Mouse (Mus musculus) embryo, embryonic 9.5 days (tissue): ENCODE data around the gene Atp6v0b.

Source experiments
- DNase-seq: peaks from one replicate; pipeline ENCODE4 v3.0.0-alpha.2; 2017; ENCODE audit errors: extremely low spot score

Atp6v0b gene

DNA sequence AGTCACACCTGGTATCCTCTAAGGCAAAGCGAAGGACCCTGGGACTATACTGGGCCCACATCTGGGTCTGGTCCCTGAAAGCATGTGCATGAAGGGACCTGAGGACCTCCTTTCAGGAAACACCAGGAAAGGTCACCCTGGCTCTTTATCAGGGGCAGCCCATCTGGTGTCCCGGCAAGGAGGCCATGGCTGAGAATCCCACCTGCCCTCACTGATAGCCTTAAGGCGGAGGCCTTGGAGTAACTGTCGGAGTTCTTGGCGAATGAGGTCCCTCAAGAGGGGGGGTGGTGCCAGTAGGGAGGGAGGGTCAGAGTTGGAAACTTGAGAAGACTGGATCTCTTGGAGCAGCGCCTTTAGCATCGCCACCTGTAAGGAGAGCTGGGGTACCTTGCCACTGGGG lies 15.3 kb downstream of the Atp6v0b start:
- DNase-seq, result peak; percentile 11

DNA sequence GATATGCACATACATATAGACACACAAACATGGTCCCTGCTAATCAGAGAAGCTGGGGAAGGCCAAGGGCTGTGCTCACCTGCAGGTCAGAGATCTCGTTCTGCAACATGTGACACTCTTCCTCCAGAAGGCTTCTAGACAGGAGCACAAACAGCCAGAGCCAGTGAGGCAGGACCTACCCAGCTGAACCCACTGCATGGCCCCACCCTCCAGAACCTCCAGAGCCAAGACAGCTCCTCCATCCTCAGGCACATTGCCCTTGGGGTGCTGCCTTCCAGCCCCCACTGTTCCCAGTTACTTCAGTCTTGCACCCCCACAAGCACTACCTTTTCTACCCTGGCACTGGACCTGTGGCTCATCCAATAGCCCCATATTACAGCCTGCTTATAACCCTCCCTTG lies 16.7 kb downstream of the Atp6v0b start:
- DNase-seq, result no peak

GRCm38 (mm10) chr4:117869317-117869716 lies 17.8 kb downstream of the Atp6v0b start:
- DNase-seq, result no peak

GRCm38 (mm10) chr4:117867823-117868222 lies 19.3 kb downstream of the Atp6v0b start:
- DNase-seq, result peak; percentile 72

DNA sequence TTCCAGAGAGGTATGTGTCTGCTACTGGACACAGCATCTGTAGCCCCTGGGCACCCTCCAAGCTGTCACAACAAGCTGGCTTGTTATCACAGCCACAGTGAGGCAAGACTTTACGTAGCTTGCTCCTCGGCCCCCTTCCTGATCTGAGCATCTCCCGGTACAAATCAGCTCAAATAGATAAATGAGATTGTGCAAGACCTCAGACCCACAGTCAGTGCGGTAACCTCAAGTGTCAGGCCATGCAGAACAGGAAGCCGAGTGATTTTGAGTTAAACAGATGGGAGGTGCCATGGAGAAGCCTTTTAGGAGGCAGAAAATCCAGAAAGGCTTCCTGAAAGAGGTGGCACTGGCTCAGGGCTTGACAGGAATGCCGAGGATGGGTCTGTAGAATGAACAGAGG lies 20.1 kb downstream of the Atp6v0b start:
- no peak for DNase-seq

DNA sequence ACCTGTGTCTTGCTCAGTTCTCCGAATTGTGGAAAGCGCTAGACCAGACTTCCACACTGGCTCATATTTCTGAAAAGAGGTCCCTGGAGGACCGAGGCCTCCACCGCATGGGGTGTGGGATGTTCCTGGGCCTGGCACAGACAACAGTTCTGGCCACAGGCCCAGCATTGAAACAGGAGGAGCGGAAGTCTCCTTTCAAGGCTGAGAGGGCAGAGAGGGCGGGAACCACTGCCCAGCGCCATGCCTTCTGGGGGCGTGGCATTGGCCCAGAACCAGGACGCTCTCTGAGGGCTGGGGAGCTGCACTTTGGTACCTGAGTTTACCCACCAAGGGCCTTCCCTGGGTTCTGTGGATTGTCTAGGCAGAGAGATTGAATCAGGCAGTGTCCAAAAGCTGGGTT lies 21.1 kb downstream of the Atp6v0b start:
- DNase-seq, result no peak

DNA sequence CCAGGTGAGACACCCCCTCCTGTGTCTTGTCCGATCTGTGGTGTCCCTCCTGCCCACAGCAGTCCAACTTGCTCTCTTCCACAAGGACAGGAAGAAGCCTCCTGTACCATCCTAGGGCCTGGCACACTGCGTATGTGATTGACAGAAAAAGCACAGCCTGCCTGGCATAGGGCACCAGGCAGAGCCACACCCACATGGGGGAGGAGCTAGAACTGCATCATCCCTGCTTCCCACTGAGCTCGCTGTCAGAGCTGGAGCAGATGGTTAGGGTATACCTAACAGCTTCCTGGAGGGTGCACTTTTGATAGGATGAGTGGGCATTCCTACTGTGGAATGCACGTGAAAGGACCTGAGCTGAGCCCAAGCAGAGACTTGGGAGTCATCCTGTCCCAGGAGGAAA lies 24.3 kb downstream of the Atp6v0b start:
- DNase-seq, result no peak

DNA sequence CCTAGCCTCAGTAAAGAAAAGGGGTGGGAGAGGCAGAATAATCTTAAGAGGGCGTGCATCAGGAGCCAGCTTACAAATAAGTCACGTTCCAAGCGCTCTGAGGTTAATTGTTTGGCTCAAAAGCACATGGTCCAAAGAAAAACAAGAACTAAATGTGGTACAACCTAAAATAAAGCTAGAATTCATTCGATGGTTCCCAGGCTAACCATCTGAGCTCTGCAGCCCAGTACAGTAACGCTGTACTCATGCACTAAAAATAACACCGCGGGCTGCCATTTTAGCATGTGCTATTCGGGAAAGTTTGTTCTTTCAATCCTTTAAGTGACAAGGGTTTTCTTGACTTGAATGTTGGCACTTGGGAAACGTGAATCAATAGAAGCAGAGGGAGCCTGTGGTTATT lies 26.6 kb downstream of the Atp6v0b start:
- DNase-seq, result no peak

- no peak for DNase-seq
These were observed 28.3 kb downstream of the Atp6v0b start for GRCm38 (mm10) chr4:117858794-117859193.

DNA sequence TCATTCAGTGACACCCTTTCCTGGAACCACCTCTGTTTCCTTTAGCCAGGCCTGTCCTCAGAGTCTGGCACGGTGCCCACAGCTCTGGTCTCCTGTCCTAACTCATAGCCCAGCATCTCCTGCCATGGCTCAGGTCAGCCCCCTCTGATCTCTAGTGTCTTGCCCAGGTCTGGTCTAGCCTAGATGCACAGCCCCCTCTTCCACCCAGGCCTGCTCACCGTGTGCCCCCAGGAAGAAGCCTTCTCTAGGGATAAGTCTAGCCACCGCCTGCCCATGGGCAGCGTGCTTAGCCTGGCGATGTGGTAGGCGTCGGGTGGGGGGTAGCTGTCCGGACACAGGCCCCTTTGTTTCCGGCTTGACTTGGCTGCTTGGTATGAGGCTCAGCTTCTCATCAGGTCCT lies 32.0 kb downstream of the Atp6v0b start:
- no peak for DNase-seq

- DNase-seq, result no peak
These were observed 34.8 kb downstream of the Atp6v0b start for GRCm38 (mm10) chr4:117852152-117852868.

- no peak for DNase-seq
These were observed 36.3 kb downstream of the Atp6v0b start for GRCm38 (mm10) chr4:117850871-117851270.

DNA sequence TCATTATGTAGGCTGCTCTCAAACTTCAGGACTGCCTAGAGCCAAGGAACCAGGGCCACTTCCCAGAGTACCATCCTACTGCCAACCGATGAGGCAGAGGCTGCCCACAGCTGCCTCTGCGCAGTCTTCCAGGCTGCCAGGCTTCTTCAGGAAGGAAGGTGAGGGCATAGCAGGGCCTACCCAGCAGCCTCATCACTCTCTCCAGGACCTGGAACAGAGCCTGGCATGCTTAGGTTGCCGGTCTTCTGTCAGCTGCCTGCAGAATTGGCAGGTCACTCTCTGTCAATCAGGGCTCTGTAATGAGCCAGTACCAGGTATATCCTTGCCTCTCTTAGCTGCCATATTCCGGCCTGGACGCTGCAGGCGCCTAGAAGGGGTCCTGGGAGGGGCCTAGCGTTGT lies 37.0 kb downstream of the Atp6v0b start:
- no peak for DNase-seq

- DNase-seq, result no peak
These were observed 37.6 kb downstream of the Atp6v0b start for GRCm38 (mm10) chr4:117849506-117849905.

DNA sequence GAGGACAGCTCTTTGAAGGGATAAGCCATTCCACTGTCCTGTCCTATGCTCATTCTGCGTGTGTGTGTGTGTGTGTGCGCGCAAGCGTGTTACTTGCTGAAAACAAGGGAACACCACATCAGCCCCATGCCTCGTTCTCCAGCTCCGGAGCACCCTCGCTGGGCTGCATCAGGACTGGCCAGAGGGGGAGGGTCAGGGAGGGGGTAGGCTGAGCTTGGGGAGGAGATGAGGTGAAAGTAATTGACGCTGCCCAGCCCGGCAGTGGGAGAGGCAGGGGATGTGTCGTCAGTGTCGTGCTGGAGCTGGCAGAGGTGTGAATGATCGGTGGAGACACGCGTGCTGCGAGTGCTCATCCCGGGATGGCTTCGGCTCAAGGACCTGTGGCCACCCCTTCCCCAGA lies 38.1 kb downstream of the Atp6v0b start:
- DNase-seq, result no peak

GRCm38 (mm10) chr4:117847011-117847410 lies 40.1 kb downstream of the Atp6v0b start:
- no peak for DNase-seq

DNA sequence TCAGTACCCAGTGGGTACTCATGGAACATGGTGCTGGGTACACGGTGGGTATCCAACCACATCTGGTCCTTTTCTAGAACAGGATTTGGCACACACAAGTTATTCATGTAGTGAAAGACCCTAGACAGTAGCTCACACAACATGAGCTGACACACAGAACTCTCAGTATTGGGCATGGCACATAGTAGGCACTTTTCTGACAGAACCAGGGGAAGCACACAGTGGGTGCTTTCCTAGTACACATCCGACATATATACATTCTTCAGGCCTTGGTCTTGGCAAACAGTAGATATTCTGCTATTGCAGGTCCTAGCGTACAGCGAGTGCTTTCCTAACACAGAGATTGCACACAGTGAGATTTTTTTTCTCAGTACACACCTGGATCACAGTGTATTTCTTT lies 40.9 kb downstream of the Atp6v0b start:
- no peak for DNase-seq

DNA sequence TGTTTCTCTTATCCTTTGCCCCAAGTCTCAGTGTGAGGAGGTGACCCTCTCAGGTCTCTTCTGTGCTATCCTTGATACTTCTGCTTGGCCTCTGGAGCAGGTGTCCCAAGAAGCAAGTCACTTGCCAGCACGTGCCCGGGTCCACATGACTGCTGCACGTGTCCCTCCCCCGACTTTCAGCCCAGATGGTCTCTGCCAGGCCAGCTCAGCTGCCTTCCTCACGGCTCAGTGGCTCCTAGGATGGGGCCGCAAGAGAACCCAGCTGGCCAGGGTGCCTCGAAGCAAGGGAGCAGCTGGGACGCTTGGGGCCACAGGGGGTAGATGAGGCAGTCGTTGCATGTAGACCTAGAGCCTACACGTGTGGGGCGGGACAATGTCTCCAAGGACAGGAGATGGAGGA lies 41.8 kb downstream of the Atp6v0b start:
- no peak for DNase-seq

GRCm38 (mm10) chr4:117844467-117844866 lies 42.7 kb downstream of the Atp6v0b start:
- no peak for DNase-seq

- DNase-seq, result no peak
These were observed 44.0 kb downstream of the Atp6v0b start for GRCm38 (mm10) chr4:117843101-117843500.

- no peak for DNase-seq
These were observed 45.6 kb downstream of the Atp6v0b start for GRCm38 (mm10) chr4:117841566-117841965.

- DNase-seq, result no peak
These were observed 46.3 kb downstream of the Atp6v0b start for GRCm38 (mm10) chr4:117840821-117841220.

DNA sequence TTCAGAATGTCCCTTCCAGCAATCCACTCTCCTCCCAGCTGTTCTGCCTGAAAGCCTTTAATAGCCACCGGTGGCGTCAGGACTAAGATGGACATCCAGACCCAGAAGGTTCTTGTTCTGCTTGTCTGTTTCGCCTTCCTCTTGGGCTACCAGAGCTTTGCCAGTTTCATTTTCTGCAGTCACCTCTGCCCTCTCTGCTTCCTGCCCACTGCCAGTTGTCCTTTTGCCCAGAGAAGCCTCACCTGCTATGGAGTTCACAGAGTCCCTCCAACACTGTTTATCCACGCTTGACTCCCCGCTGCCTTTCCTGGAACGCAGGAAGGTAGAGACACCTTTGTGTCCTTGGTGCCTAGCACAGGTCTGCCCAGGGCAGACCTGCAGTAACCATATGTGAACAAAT lies 47.8 kb downstream of the Atp6v0b start:
- no peak for DNase-seq

- DNase-seq, result no peak
These were observed 49.9 kb downstream of the Atp6v0b start for GRCm38 (mm10) chr4:117837271-117837670.
